Mouse (Mus musculus): ENCODE results near the gene Trnt1. TPM values are rescaled to one million over a fixed set of nuclear protein-coding genes. Genes with fewer than 3 reads are reported as not detected.

Gene Trnt1
- 61.6 and 72.9 TPM in 2 replicates for polyA plus RNA-seq (2016; fragmentation: Nextera tagmentation; extraction: Ambion mirVana)

- Histone ChIP-seq H3K27ac (no peak within 1 kb of the TSS), H3K4me1 (peaks cover 11% of the 10 kb centered on the region), H3K9ac (peak within 1 kb of the TSS; percentile 42), H3K4me3 (peak within 1 kb of the TSS; percentile 68), H3K9me3 (no peaks in the 10 kb centered on the region), H3K27me3 (replicated peaks) (no peaks in the 10 kb centered on the region), H3K36me3 (peaks cover 12% of the 10 kb centered on the region; the same call in 1 of the 2 replicates), H3K4me2 (replicated peaks) (peak within 1 kb of the TSS; percentile 95)
- ATAC-seq (ENCODE audit: low FRiP score, low read depth): peak; percentile 100
- WGBS: 10% methylated on average over 35 of the region's 35 CpGs
Observed at GRCm38 (mm10) chr6:106768640-106769289, at the start of gene Trnt1. TSS of gene Trnt1 (plus strand) at chr6:106769120.

- no peak overlapping the region for H3K9ac ChIP-seq
- H3K27ac ChIP-seq: no peak overlapping the region
- H3K4me3 ChIP-seq: no peak overlapping the region
- H3K36me3 ChIP-seq: no peaks in the 10 kb centered on the region
- H3K4me1 ChIP-seq: no peaks in the 10 kb centered on the region
- H3K4me2 ChIP-seq (replicated peaks): no peak overlapping the region
- 89% methylated on average over 4 of the region's 4 CpGs for WGBS
- no peaks in the 10 kb centered on the region for H3K27me3 ChIP-seq (replicated peaks)
- H3K9me3 ChIP-seq: no peaks in the 10 kb centered on the region
- ATAC-seq (ENCODE audit: low FRiP score, low read depth): no peak
Observed at GRCm38 (mm10) chr6:106725642-106726041, 43.3 kb upstream of the Trnt1 start.

- no peak for ATAC-seq (ENCODE audit: low FRiP score, low read depth)
- Histone ChIP-seq H3K4me1 (no peaks in the 10 kb centered on the region), H3K27ac (no peak overlapping the region), H3K9ac (no peak overlapping the region), H3K4me2 (replicated peaks) (no peak overlapping the region), H3K9me3 (no peaks in the 10 kb centered on the region), H3K4me3 (no peak overlapping the region), H3K27me3 (replicated peaks) (no peaks in the 10 kb centered on the region), H3K36me3 (no peaks in the 10 kb centered on the region)
- 87% methylated on average over 6 of the region's 6 CpGs for whole genome bisulfite sequencing
Observed at GRCm38 (mm10) chr6:106726078-106726477, 42.8 kb upstream of the Trnt1 start.

GRCm38 (mm10) chr6:106727703-106728102 lies 41.2 kb upstream of the Trnt1 start:
- WGBS: 91% methylated on average over 1 of the region's 1 CpGs
- Histone ChIP-seq H3K36me3 (no peaks in the 10 kb centered on the region), H3K27me3 (replicated peaks) (no peaks in the 10 kb centered on the region), H3K9ac (no peak overlapping the region), H3K27ac (no peak overlapping the region), H3K9me3 (no peaks in the 10 kb centered on the region), H3K4me3 (no peak overlapping the region), H3K4me1 (no peaks in the 10 kb centered on the region), H3K4me2 (replicated peaks) (no peak overlapping the region)
- no peak for ATAC-seq (ENCODE audit: low FRiP score, low read depth)

GRCm38 (mm10) chr6:106729682-106730314 lies 39.1 kb upstream of the Trnt1 start:
- no peaks in the 10 kb centered on the region for H3K4me1 ChIP-seq
- 83% methylated on average over 4 of the region's 4 CpGs for WGBS
- H3K4me3 ChIP-seq: no peak overlapping the region
- H3K36me3 ChIP-seq: no peaks in the 10 kb centered on the region
- H3K9me3 ChIP-seq: no peaks in the 10 kb centered on the region
- H3K27me3 ChIP-seq (replicated peaks): no peaks in the 10 kb centered on the region
- H3K9ac ChIP-seq: no peak overlapping the region
- no peak overlapping the region for H3K27ac ChIP-seq
- no peak overlapping the region for H3K4me2 ChIP-seq (replicated peaks)
- ATAC-seq (ENCODE audit: low FRiP score, low read depth): no peak

GRCm38 (mm10) chr6:106732563-106732962 lies 36.4 kb upstream of the Trnt1 start:
- no peak overlapping the region for H3K4me3 ChIP-seq
- no peaks in the 10 kb centered on the region for H3K27me3 ChIP-seq (replicated peaks)
- H3K36me3 ChIP-seq: no peaks in the 10 kb centered on the region
- ATAC-seq (ENCODE audit: low FRiP score, low read depth): no peak
- no peak overlapping the region for H3K9ac ChIP-seq
- no peaks in the 10 kb centered on the region for H3K4me1 ChIP-seq
- no peak overlapping the region for H3K4me2 ChIP-seq (replicated peaks)
- WGBS: 86% methylated on average over 4 of the region's 4 CpGs
- no peaks in the 10 kb centered on the region for H3K9me3 ChIP-seq
- H3K27ac ChIP-seq: no peak overlapping the region

GRCm38 (mm10) chr6:106738229-106738628 lies 30.7 kb upstream of the Trnt1 start:
- Histone ChIP-seq H3K4me2 (replicated peaks) (no peak overlapping the region), H3K27ac (no peak overlapping the region), H3K9me3 (no peaks in the 10 kb centered on the region), H3K9ac (no peak overlapping the region), H3K36me3 (no peaks in the 10 kb centered on the region), H3K4me3 (no peak overlapping the region), H3K27me3 (replicated peaks) (no peaks in the 10 kb centered on the region), H3K4me1 (no peaks in the 10 kb centered on the region)
- WGBS: 83% methylated on average over 3 of the region's 3 CpGs
- ATAC-seq (ENCODE audit: low FRiP score, low read depth): no peak

GRCm38 (mm10) chr6:106740244-106740825 lies 28.6 kb upstream of the Trnt1 start:
- no peak overlapping the region for H3K27ac ChIP-seq
- H3K9me3 ChIP-seq: no peaks in the 10 kb centered on the region
- H3K4me2 ChIP-seq (replicated peaks): no peak overlapping the region
- no peaks in the 10 kb centered on the region for H3K4me1 ChIP-seq
- ATAC-seq (ENCODE audit: low FRiP score, low read depth): no peak
- H3K9ac ChIP-seq: no peak overlapping the region
- WGBS: 95% methylated on average over 1 of the region's 1 CpGs
- H3K36me3 ChIP-seq: no peaks in the 10 kb centered on the region
- H3K4me3 ChIP-seq: no peak overlapping the region
- no peaks in the 10 kb centered on the region for H3K27me3 ChIP-seq (replicated peaks)

GRCm38 (mm10) chr6:106743556-106744233 lies 25.2 kb upstream of the Trnt1 start:
- WGBS: 80% methylated on average over 7 of the region's 7 CpGs
- H3K9me3 ChIP-seq: no peaks in the 10 kb centered on the region
- no peak for ATAC-seq (ENCODE audit: low FRiP score, low read depth)
- H3K4me3 ChIP-seq: no peak overlapping the region
- no peak overlapping the region for H3K4me2 ChIP-seq (replicated peaks)
- no peaks in the 10 kb centered on the region for H3K27me3 ChIP-seq (replicated peaks)
- no peaks in the 10 kb centered on the region for H3K36me3 ChIP-seq
- H3K9ac ChIP-seq: no peak overlapping the region
- H3K4me1 ChIP-seq: no peaks in the 10 kb centered on the region
- no peak overlapping the region for H3K27ac ChIP-seq

- no peaks in the 10 kb centered on the region for H3K4me1 ChIP-seq
- no peak overlapping the region for H3K9ac ChIP-seq
- no peaks in the 10 kb centered on the region for H3K9me3 ChIP-seq
- H3K27me3 ChIP-seq (replicated peaks): no peaks in the 10 kb centered on the region
- no peak for ATAC-seq (ENCODE audit: low FRiP score, low read depth)
- WGBS: 83% methylated on average over 7 of the region's 7 CpGs
- no peak overlapping the region for H3K4me2 ChIP-seq (replicated peaks)
- H3K36me3 ChIP-seq: no peaks in the 10 kb centered on the region
- H3K4me3 ChIP-seq: no peak overlapping the region
- H3K27ac ChIP-seq: no peak overlapping the region
Observed at GRCm38 (mm10) chr6:106745673-106746394, 23.1 kb upstream of the Trnt1 start.

GRCm38 (mm10) chr6:106747251-106747650 lies 21.7 kb upstream of the Trnt1 start:
- no peak overlapping the region for H3K4me2 ChIP-seq (replicated peaks)
- no peak overlapping the region for H3K4me3 ChIP-seq
- H3K36me3 ChIP-seq: no peaks in the 10 kb centered on the region
- no peaks in the 10 kb centered on the region for H3K4me1 ChIP-seq
- no peak overlapping the region for H3K27ac ChIP-seq
- no peak overlapping the region for H3K9ac ChIP-seq
- WGBS: 93% methylated on average over 5 of the region's 5 CpGs
- ATAC-seq (ENCODE audit: low FRiP score, low read depth): no peak
- no peaks in the 10 kb centered on the region for H3K9me3 ChIP-seq
- H3K27me3 ChIP-seq (replicated peaks): no peaks in the 10 kb centered on the region

- no peaks in the 10 kb centered on the region for H3K27me3 ChIP-seq (replicated peaks)
- no peak overlapping the region for H3K4me2 ChIP-seq (replicated peaks)
- H3K4me3 ChIP-seq: no peak overlapping the region
- H3K9ac ChIP-seq: no peak overlapping the region
- H3K4me1 ChIP-seq: no peaks in the 10 kb centered on the region
- no peaks in the 10 kb centered on the region for H3K9me3 ChIP-seq
- H3K27ac ChIP-seq: no peak overlapping the region
- H3K36me3 ChIP-seq: no peaks in the 10 kb centered on the region
- ATAC-seq (ENCODE audit: low FRiP score, low read depth): no peak
- WGBS: 86% methylated on average over 3 of the region's 3 CpGs
Observed at GRCm38 (mm10) chr6:106747804-106748203, 21.1 kb upstream of the Trnt1 start.

Data from neural tube, embryonic 12.5 days (tissue).